Mouse (Mus musculus): ENCODE results near the gene Col28a1.

Gene Col28a1

DNA sequence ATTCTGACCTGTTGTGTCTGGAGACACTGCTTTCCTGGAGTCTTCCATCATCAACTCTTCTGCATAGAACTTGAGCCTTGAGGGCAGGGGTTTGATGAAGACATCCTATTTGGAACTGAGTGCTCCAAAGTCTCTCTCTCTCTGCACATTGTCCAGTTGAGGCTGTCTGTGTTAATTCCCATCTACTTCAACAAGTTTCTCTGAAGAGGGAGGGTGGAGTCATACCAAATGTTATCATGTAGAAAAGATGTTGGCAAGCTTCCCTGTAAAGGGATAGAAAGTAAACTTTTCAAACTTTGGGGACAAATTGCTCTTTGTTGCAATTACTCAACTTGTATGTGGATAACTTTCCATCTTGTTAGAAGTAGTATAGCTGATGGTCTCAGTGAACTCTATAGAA is at the start of gene Col28a1:
Gene Col28a1 (minus strand): TSS at position 101 of the 400 bp plus-strand sequence.
- no peak for DNase-seq

DNA sequence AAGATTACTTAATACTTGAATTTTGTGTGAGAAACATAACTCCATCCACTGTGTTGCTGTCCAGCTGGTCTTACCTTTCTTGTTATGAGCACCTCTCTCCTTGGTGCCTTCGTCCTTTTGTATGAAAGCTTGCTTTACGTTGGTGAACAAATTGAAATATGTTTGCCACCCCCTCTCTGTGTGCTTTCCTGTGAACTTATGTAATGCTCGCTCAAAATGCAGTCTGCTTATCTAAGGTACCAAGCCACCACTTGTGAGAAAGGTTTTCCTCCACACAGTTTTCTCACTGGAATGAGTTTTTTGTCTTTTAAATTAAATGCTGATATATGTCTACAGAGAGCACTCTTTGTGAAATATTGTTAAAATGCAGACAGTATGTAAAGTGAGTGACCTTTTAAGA is 36.2 kb upstream of the Col28a1 start:
- no peak for DNase-seq

DNA sequence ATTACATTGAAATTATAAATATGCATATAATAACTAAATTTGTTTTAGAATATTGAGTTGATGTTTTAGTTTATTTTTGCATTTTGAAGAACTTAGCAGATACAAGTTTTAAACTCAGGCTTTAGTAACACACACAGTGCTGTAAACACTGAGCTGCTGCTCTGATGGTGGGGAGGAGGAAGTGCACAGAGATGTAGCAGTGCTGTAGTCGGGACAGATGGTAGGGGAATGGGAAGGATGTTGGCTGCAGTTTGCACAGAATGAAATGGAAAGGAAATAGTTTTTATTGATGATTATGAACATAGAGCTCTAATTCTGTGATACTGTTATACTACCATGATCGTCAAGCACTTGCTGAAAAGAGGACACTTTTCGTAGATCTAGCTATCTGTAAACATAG is 34.6 kb upstream of the Col28a1 start:
- no peak for DNase-seq

DNA sequence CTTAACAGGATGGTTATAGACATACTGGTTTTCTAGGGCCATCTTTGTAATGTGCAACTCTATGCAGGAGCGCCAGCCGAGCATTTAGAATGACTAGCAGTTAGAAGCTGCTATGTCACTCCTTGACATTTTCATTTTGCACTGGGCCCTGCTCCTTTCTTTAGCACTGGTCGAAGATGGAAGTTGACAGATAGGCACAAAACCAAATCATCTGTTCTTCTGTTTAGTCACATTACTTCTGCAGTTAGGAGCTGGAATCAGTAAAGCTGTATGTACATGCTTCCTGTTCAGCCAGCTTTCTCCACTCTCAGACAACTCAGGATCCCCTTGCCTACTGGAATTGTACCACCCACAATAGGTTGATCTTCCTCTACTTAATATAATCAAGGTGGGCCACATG is 18.2 kb upstream of the Col28a1 start:
- no peak for DNase-seq

DNA sequence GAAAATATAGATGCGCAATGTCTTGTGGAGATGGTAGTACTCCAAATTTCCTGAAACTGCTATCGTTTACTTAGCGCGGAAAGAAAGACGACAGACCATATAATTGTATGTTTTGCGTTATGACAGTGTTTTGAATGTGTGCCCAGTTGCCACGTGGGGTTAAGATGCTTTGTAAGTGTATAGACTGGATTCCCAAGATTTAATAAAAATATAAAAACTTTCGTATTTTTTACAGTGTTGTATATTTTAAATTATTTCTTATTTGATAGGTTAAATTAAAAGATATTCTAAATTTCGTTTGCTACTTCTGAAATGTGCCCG is 17.4 kb upstream of the Col28a1 start:
- DNase-seq, result peak; percentile 25

DNA sequence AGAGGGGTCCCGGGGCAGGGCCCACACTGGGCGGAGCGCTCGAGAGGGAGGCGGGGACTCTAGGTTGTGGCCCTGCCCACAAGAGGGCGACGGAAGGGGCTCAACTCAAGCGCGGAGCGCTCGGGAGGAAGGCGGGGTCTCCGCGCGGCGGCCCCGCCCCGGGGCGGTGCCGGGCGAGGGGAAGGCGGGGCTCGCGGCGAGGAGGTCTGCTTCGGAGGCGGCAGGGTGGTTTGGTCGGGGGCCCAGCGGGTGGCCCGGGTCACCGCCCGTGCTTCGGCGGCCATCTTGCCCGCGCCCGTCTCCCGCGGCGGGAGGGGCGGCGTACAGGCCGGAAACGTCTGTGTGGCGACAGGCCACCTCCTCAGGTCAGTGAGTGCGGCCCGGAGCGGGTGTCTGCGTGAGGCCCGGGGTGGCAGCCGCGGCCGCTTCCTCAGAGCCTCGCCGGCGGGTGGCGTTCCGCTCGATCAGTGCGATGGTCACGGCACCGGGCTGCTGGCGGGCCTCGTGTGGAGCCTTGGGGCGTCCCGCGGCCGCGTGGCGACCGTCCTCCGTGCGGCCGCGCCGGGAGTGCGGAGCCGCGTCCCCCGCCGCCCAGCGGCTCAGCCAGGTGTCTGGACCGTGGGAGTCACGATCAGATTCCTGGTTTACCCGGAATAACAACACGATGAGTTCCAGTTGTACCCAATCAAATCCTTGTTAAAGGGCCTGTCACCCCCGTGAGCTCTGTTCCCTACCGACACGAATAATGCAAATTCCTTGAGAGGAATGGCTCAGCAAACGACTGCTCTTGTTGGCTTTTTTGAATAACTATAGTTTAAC is 16.8 kb upstream of the Col28a1 start, which contains the start of gene Mios:
Gene Mios (plus strand): TSS at position 176 of the 819 bp plus-strand sequence.
- DNase-seq, result peak; percentile 89

DNA sequence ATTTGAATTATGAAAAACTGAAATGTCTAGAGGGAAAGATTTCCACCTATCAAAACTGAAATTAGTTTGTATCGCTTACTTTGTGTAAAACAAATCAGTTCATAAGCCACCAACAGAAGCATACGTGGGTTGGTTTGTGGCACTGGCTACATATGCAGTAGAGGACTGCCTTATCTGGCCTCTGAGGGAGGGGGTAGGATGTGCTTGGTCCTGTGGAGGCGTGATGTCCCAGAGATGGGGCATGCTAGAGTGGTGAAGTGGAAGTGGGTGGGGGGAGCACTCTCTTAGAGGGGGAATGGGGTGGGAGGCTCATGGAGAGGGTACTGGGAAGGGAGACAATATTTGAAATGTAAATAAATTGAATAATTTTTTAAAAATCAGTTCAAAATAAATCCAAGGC is 2.5 kb downstream of the Col28a1 start:
- DNase-seq, result no peak

DNA sequence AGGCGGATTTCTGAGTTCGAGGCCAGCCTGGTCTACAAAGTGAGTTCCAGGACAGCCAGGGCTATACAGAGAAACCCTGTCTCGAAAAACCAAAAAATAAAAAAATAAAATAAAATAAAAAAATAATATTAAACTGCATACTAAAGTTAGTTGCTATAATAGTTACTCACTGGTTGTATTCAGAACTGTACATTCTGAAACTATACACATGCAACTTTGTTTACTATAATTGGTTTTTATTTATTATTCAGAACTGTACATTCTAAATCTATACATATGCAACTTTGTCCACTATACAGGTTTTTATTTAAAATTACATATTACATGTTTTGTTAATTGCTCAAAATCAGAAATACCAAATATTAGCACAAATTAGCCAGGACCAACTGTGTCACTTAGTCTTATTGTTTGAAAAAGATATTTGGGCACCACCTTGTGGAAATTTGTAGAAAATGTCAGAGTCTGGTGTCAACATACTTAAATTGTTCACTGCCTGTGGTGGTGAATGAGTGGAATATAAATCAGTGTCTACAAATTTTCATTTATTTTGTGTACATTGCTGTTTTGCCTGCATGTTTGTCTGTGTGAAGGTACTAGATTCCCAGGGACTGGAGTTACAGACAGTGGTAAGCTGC is 3.7 kb downstream of the Col28a1 start:
- no peak for DNase-seq

DNA sequence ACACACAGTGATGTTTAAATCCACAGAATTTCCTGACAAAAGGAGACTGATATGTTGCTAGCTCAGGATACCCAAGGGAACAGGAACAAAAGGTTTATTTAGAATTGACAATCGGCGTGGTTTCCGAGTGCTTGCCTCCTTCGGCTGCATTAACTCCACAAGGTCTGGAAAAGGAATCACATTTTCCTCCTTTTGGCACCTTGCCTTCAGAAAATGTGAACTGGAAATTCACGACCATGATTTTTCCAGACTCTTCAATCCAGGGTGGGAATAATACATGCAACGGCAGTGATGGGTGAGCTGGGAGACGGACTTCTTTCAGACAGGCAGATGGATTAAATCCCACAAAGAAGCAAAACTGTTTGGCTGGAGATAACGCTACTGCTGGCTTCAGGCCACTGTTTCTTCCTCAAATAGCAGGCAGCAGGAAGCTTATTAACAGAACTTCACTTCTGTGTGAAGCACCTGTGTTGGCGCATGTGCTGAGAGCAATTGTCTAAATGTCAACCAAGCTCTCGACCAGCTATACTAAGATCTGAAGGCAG is 13.9 kb downstream of the Col28a1 start:
- DNase-seq, result peak; percentile 12

DNA sequence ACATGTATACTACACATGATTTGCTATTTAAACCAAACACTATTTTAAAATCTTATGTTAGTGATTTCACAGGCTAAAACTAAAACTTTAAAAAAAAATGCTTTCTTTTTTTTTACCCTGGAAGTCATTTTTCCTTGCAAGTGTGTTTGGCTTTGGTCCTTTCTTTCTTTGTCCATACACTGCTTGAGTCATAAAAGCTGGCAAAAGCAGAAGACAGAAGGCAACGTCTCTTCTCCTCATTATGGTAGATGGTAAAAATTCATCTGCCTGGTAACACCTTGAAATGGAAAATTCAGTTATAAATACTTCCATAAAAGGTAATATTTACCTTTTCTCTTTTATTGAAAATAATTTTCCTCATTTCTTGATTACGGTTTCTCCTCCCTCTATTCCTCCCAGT is 16.3 kb downstream of the Col28a1 start:
- DNase-seq, result no peak

DNA sequence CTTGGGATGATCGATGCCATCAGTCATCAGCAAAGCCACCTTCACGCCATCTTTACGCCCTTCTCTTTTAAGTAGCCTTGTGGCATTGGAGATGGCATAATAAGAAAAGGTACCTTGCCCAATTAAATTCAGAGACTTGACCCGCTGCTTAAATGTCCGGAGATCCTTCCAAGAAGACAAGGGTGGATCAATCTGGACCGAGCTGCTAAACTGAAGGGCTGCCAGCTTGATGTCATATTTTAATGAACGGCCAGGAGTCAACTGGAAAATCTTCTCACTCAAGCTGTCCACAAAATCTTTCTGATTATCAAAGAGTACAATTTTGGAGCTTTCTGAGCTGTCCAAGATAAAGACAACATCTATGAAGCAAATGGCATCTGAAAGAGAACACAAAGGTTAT is 17.1 kb downstream of the Col28a1 start:
- no peak for DNase-seq

DNA sequence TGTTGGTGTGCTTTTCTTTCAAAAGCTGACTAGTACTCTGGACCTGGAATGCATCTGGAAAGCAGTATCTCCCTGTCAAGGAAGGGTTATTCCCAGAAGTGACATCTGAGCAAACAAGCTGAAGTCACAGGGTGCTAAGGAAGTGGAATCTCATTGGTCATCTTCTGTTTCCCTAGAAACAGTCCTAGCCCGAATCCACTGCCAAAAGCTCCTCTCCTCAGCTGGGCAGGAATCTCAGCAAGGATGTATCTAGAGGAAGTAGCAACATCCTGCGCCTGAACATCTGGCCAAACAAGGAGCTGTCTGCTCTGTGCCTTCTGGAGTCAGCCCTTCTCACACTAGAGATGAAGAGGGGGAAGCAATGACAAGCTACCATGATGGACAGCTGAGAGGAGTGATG is 18.4 kb downstream of the Col28a1 start:
- DNase-seq, result no peak

DNA sequence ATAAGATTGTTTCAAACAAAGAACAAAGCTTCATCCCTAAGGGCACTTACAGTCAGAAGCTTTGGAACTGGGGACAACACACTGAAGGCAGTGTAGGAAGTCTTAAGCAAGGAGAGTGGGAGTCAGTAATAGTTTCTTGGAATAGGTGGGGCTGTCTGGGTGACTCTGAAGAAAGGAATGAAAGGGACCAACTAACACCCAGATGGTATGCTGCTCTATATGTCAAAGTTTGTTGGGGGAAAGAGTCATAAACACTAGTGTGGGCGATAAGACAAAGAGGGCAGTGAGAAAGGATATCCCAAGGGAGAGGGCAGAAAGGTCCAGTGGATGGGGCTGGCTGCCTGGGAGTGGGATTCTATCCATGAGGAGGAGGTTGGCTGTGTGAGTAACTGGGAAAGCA is 20.3 kb downstream of the Col28a1 start:
- DNase-seq, result no peak

DNA sequence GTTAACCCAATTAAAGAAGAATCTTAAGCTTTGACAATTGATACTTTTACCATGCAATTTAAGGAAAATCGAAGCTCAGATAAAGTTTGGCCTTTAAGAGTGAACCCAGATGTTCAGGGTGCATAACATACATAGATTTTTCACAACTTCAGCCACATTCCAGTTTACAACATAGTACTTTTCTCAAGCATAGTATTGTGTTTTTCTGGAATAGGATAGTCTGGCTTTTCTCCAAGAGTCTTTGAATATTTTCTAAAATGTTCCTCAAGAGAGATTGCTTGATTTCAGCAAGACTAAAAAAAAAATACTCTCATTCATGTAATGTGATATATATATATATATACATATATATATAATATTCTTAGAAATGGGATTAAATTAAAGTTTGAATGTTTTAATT is 27.7 kb downstream of the Col28a1 start:
- DNase-seq, result no peak

DNA sequence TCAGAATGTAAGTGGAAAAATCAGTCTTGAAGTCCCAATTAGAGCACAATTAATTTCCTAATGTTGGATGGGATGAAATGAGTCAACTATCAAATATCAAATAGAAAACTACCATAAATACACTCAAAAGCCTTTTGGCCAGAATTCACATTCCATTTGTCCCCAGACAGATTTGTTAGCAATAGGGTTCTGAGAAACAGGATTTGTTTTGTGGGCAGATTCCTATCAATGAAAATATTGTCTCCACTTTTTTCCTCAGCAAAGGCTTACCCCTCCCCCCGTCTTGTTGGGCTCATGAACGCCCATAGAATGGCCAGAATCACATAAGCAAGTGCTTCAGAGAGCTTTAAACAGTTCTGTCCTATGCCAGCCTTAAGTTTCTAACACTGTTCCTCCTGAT is 32.4 kb downstream of the Col28a1 start:
- DNase-seq, result no peak

DNA sequence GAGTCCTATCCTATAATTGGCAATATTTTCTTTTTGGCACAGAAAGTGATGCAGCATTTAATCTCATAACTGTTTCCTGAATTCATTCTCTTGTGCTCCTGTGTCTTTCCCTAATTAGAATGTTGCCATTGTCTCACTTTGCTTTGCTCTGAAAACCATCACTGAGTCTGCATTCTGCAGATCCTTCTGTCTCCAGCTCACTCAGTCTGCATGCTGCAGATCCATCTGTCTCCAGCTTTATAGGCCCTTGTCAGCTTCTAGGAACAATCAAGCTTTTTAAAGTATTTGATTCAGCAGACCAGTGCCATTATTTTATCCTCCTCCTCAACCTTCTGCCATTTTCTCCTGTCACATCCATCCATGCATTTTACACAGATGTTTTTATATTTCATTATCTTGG is 35.3 kb downstream of the Col28a1 start:
- DNase-seq, result no peak

DNA sequence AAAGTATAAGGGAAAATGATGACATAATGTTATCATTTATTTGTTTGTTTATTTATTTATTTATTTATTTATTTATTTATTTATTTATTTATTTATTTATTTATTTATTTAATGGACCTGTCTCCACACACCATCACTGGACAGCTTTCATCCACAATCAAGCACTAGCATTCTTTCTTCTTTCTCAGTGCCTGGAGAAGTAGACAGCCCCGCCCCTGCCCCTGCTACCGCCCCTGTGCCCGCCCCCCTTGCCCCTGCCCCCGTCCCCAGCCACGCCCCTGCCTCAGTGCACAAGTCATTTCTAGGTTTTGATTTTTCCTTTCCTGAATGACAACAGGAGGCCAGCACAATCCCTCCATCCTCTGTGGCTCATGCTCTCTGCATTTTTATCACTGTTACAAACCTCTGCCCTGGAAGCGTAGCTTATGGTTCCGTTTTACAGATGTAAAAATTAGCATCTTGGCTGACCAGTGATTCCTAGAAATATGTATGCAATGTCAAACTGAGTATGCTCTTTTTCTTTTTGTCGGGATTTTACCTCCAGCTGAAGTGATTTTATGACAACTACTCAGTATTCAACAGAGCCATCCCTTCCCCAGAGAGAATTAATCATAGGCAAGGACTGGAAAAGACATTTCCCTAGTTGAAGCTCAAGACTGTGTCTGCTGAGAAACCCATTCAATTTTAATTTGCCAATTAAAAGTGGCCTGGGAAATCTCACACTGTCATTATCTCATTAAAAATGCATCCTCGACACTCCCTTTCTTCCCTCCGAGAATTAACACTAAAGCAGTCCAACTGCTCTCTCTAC is 39.7 kb downstream of the Col28a1 start:
- DNase-seq, result no peak

DNA sequence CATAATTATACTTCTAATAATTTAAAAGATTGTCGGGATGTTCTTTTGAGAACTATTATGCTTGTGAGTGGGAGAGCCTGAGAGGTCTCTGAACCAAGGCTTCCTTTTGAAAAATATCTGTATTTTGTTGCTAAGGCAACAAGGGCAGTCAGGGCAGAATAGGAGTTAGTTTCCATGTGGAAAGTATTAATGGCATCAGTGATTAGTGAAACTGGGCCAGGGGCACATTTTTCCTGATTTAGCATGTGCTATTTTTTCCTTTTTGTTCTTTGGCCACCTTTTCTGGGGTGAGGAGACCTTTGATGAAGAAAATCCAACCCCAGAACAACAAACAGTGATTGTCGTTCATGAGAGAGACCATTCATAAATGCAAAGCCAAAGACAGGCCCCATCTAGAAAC is 43.5 kb downstream of the Col28a1 start:
- DNase-seq, result no peak

DNA sequence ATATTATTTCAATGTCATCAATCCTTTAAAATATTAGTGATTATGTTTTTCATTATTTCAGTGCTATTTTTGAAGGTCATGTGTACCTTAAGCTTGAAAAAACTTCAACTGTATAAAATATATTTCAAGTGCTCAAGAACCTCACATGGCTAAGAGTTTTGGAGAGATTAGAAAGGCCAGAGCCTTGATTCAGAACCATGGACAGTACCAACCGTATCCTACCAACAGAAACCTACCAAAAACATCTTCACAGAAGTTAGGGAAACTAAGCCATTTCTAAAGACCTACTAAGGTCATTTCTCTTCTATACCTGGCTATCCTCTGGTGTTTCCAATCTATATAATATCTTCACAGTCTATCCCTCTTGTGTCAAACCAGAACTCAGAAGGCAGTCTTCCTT is 50.5 kb downstream of the Col28a1 start:
- no peak for DNase-seq

DNA sequence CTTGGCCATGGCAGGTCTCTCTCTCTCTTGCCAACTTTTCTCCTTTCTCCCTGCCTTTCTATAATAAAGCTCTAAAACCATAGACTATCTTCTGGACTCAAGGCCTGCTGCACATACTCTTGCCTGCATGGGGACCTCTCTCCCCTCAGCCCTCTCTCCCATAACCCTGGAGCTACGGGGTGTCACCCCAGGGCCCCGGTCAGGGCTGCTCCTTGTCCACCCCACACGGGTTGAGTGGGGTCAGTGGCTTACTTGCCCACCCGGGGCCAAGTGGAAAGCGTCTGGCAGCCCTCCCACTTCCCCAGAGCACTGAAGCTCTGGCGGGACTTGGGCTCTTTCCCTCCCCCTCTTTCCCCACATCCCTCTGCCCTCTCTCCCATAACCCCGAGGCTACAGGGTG is 62.3 kb downstream of the Col28a1 start:
- DNase-seq, result no peak

DNA sequence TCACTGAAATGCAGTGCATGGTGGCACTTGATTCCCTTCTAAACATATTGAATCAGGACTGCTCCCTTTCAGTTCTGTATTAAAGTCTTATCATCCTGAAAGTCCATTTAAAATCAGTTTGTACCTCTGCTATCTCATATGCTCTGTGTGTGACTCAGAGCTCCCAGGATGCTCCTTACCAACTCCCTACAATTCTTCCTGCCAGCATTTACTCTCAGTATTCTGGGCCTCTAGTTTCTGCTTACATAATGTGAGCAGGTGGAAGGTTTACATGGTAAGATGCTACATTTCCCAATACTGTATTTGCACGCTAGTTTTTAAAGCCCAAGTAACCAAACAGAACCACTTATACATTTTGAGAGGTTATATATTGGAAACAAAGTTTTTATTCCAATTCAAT is 64.3 kb downstream of the Col28a1 start:
- no peak for DNase-seq

DNA sequence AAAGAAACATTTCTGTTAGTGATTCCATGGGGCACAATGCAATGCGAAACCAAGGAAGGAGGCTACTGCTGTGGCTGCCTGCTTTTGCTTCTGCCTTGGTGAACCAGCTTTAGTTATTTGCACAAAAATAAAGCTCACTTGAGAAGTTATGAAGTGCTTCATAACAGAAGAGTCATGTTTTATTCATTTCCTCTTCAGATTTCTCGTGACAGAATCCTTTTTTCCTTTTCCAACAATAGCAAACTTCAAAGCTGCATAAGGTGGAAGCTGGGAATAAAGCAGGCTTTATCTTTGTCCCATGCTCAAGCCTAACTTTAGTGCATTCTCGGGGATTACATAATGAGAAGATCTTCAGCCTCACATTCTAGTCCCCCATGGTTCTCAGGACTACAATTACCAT is 65.9 kb downstream of the Col28a1 start:
- no peak for DNase-seq

DNA sequence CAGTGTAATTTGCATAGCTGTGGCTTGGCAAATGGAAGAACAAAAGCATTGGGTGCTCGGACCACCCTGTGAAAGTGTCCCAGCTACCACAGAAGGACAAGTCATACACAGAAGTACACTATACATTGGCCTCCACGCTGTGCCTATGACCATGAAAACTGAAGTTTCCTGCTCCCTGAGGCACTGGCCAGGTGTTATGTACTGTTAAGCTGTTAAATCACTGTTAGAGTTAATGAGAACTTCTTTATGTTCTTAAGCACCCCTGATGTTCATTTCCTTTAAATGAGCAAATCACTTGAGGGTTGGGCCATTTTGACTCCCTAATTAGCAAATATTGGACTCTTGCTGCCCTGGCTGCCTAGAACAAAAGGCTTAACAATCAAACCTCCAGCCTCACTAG is 73.3 kb downstream of the Col28a1 start:
- DNase-seq, result no peak

DNA sequence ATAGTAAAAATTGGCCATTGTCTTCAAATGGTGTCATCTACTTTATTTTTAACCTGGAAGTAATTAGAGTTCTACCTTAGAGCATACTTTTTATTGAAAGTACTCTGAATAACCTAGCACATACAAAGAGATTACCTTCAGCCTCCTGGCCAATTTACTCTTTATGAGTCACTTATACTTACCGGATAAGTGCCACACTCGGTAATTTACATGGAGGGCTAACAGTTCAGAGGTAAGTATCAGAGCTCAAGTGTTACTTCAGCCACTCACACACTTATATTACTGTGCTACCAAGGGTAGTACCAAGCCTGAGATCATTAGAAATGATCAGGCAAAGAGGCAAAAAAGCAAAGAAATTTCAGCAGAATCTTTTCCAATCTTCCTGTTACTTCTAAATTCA is 73.8 kb downstream of the Col28a1 start:
- DNase-seq, result no peak

All from cerebellum, adult 11 months (tissue).